Mouse (Mus musculus) C2C12 (cell line): ENCODE measurements at regions not wholly inside any gene's neighbourhood (a gene's known extent, or its start where the extent isn't known, plus 50 kb on each side); places are given as distances from the start of the nearest gene placed in this dataset.

Source experiments
- CEBPB ChIP-seq: IDR thresholded peaks from one replicate; pipeline ENCODE4 v1.6.1; 2011; ENCODE audit warnings: low read depth, mild to moderate bottlenecking, control low read depth, moderate library complexity
- CTCF ChIP-seq: IDR thresholded peaks from one replicate; pipeline ENCODE4 v1.5.1; 2011; ENCODE audit not compliant: control insufficient read depth, insufficient read depth, insufficient read length
- FOSL1 ChIP-seq: IDR thresholded peaks from one replicate; pipeline ENCODE4 v1.8.0; 2011; ENCODE audit warnings: mild to moderate bottlenecking, low read length; ENCODE audit not compliant: poor library complexity, insufficient read depth, severe bottlenecking
- MAX ChIP-seq: IDR thresholded peaks from one replicate; pipeline ENCODE4 v1.6.1; 2011; ENCODE audit warnings: mild to moderate bottlenecking, control low read depth
- MYOD1 ChIP-seq: IDR thresholded peaks from one replicate; pipeline ENCODE4 v1.6.1; 2011; ENCODE audit warnings: low read depth; ENCODE audit not compliant: control insufficient read depth, insufficient read length
- MYOG ChIP-seq: IDR thresholded peaks from one replicate; pipeline ENCODE4 v1.6.1; 2011; ENCODE audit not compliant: control insufficient read depth, insufficient read length; ENCODE audit errors: extremely low read depth
- USF1 ChIP-seq: IDR thresholded peaks from one replicate; pipeline ENCODE4 v1.6.1; 2011; ENCODE audit warnings: low read depth, mild to moderate bottlenecking, control low read depth, moderate library complexity

GRCm38 (mm10) chr3:60813485-60813884 lies 189.1 kb upstream of the P2ry1 start:
- TF ChIP-seq CTCF (no peak), CEBPB (no peak), MYOD1 (no peak), USF1 (no peak), MYOG (no peak), FOSL1 (no peak), MAX (no peak)
